Mouse (Mus musculus) kidney, adult 11 months (tissue): ENCODE results near the gene Frmd4a.

Experiments
- DNase-seq: peaks from one replicate; pipeline ENCODE4 v3.0.0; 2022

Frmd4a gene

GRCm38 (mm10) chr2:4499916-4500315 lies 482.4 kb downstream of the Frmd4a start:
- DNase-seq: no peak

DNA sequence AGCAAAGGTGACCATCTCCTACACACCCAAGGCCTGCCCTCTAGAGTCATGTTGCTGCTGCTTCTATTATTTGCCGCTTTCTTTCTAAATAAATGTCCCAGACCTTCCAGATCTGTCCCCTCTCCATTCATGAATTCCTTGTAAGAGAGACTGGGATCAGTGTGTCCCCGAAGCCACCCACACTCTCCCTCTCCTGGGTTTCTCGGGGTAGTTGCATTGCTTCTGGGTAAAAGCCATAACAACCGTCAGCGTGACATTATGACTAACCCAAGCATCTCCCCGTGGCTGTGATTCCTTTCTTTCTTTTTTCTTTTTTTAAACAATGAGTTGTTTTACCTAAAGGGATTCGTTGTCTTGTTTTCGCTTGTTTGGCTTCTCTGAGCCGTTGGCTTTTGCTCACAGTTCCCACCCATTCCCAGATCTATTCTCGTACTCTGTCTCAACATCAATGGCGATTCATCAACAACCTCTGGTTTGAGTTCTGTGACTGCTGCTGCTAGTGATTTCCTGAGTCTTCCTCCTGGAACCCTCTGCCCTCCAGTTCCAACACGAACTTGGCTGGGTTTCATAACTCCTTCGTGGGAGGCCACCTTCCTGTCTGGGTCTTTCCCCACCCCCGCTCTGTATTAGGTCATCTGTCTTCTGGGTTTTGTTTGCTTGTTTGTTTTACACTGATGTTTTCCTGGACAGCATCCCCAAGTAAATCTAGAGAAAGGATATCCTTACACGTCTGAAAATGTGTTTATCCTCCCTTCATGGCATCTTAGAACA lies 483.9 kb downstream of the Frmd4a start:
- DNase-seq: peak; percentile 70

DNA sequence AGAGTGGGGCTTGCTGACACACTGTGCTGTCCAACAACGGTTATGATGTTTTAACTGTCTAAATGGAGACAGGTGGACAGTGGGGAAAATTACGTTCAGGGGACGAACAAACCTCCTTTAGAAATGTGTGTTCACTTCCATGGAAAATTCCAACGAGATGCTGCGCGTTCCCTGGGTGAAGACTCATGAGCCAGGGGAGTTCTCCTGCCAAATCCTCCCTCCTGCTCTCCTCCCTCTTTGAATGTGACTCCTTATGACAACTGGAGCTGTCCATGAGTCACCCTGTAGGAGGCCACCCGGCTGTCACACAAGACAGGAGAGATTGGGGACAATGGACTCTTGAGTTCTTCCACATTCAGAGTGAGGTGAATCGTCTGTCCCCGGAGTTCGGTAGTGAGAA lies 486.9 kb downstream of the Frmd4a start:
- no peak for DNase-seq

- no peak for DNase-seq
Measured at GRCm38 (mm10) chr2:4505695-4506094, 488.2 kb downstream of the Frmd4a start.

DNA sequence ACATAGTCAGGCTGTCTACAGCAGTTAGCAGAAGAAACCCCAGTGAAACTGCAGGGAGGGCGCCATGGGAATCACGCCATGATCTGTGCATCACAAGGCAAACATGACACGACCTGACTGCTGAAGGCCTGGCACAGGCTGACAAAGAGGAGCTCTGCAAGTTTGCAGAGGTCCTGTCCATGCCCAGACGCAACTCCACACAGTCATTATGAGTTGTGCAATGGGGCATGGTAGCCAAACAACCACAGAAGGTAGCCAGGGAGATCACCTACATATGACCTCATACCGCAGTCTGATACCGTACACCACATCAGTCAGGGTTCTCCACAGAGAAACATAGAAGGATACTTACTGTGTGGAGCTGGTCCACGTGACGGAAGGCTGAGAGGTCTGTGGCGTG lies 489.1 kb downstream of the Frmd4a start:
- no peak for DNase-seq

- no peak for DNase-seq
Measured at GRCm38 (mm10) chr2:4507887-4508615, 490.5 kb downstream of the Frmd4a start.

DNA sequence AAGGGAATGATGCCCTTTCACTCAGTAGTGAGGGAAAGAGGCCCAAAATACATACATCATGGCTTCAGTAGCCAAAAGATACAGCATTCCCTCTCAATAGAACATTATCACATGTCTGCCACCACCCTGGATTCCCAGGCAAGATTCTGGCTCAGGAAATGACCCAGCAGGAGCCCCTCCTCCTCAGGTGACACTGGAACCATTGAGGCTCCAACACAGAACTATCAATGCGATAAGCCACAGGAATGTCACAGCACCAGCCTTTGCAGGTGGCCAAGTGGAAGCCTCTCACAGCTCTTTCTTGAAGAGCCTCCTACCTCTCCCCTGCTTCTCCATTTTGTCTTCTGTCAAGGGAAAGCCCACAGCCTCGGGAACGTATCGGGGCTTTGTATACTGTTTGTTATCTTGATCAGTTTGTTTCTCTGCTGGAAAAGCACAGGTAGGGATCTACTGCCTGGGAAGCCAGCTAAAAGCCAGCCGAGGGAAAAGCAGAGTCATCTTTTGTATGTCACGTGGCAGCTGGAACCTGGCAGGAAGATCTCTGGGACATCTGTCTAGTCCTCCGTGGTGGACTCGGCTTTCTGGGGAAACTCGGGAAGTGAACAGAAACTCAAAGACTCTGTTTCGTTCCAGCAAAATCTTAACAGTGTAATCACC lies 491.6 kb downstream of the Frmd4a start:
- no peak for DNase-seq

- DNase-seq: peak; percentile 31
Measured at GRCm38 (mm10) chr2:4509739-4510138, 492.2 kb downstream of the Frmd4a start.

- DNase-seq: peak; percentile 81
Measured at GRCm38 (mm10) chr2:4510208-4511079, 492.9 kb downstream of the Frmd4a start.

DNA sequence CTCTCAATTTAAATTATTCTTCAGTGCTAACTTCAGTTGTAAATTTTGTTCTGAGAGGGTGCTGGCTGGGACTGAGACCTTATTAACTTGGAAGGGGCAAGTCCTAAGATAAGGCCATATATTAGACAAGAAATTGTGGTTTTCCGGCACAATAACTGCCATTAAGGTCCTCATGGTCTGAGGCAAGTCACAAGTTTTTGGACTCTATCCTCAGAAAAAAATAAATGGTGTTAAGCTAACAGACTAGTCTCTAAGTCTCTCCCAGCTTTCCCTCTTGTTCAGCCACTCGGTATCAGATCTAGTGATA lies 493.5 kb downstream of the Frmd4a start:
- DNase-seq: no peak

DNA sequence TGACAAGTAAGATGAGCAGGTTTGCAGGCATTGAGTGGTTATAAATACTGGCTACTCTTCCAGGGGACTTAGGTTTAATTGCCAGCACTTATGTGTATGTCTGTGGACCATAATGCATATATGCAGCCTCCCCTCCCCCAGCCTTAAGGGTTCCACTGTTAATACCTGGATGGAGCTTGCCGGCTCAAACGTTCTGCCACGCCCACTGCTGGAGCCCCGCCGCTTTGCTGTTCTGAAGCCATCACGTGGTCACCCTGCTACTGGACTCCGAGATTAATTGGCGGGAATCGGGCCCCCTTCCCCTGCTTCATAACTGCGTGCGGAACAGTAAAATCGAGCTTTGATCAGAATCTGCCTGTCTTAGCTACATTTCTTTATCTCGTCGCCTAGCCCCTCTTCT lies 495.1 kb downstream of the Frmd4a start:
- DNase-seq: no peak

- no peak for DNase-seq
Measured at GRCm38 (mm10) chr2:4515910-4516309, 498.4 kb downstream of the Frmd4a start.

DNA sequence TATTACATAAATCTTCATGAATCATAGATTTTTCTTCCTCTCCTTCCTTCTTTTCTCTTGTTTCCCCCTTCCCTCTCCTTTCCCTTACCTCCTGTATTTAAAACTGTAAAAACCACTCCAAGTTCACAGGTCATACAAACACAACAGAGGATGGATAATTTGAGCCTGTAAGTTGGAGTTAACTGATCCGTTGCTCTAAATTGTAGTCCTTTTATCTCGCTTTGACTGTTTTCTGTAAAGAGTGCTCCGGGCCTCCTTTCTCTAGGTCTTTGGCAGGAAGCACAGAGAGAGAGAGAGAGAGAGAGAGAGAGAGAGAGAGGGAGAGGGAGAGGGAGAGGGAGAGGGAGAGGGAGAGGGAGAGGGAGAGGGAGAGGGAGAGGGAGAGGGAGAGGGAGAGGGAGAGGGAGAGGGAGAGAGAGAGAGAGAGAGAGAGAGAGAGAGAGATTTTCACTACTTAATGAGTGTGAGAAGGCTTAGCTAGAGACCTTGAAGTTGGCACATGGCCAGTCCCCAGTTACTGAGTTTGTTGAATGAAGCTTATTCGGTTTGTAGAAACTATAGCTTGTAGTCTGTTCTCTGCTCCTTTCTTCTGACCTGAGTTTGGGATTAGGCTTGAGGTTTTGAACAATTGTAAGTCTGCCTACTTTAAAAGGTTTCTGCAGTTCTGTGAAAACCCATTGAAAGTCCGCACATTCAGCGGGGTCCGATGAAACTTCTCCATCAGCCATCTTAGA lies 499.5 kb downstream of the Frmd4a start:
- DNase-seq: no peak

- DNase-seq: peak; percentile 32
Measured at GRCm38 (mm10) chr2:4517553-4518125, 500.1 kb downstream of the Frmd4a start.

- no peak for DNase-seq
Measured at GRCm38 (mm10) chr2:4518549-4518948, 501.0 kb downstream of the Frmd4a start.

GRCm38 (mm10) chr2:4522769-4523487 lies 505.4 kb downstream of the Frmd4a start:
- no peak for DNase-seq

- DNase-seq: no peak
Measured at GRCm38 (mm10) chr2:4527094-4527493, 509.6 kb downstream of the Frmd4a start.

GRCm38 (mm10) chr2:4529254-4529729 lies 511.8 kb downstream of the Frmd4a start:
- no peak for DNase-seq

GRCm38 (mm10) chr2:4531533-4532197 lies 514.1 kb downstream of the Frmd4a start:
- DNase-seq: peak; percentile 50

DNA sequence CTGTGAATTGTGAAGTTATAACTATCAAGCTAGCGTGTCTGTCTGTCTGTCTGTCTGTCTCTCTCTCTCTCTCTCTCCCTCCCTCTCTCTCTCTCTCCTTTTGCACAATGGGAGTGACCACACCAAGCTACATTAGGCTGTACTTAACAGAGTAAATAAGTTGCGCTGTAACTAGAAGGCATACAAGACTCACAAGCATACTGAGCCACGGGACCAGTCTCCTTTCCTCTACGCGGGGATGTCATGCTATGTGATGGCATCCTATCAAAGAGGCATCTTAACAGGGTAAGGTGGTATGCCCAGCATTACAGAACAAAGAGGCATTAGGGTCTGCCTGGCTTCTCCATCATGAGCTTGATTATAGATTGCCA lies 514.7 kb downstream of the Frmd4a start:
- DNase-seq: no peak

DNA sequence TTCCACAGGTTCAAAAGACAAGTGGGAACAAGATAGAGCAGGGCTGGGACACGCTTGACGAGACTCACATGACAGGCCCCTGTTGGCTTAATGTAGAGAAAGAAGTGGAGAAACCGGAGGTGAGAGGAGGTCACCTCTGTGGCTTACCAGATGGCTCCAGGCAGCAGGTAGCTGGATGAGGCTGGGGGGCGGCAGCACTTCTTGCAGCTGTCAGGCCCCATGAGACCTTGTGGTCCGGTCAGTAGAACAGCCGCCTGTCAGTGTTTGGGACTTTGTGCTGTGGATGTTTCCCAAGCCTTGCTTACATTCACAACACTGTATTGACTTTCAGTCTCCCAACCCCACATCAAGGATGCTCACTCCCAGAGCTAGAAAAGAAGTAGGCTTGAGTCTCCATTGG lies 515.4 kb downstream of the Frmd4a start:
- DNase-seq: no peak
